Comparison of ENCODE assay signal across 9 mouse cellular contexts in the genomic region with DNA sequence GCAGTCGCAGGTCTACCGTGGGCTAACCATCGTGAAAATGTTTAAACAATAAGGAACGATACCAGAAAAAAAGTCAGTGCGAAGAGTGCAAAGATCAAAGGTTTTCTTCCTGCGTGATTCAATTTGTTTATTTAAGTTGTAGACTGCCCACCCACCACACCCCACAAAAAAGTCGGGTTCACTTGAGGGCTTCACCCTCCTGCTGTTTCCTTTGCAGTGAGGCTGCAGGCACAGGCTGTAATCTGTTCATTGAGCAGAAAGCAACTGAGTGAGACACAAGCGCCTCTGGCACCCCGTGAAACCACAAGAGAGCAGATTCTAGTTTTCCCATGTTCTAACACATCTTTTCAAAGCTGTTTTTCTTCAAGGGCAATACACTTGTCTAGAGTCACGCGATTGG. TPM values are rescaled to one million over a fixed set of nuclear protein-coding genes. Genes with fewer than 3 reads are reported as not detected.
DNase-seq lines count a peak whose midpoint lies in the region; ATAC-seq and TF ChIP-seq lines count a peak whose summit lies in the region.
"Had no signal": no experiment of that assay in that cellular context is flagged by ENCODE, and none has a peak within 500 bp of the region (broad histone marks: within the 10 kb centered on the region; RNA-seq: fewer than 3 reads in every experiment).

No protein-coding gene starts in this region.

- H3K36me3 ChIP-seq in heart, postnatal 0 days (replicated peaks; ENCODE audit: control insufficient read depth, insufficient read depth, low read length), result no peaks in the 10 kb centered on the region
- no peaks in the 10 kb centered on the region for H3K36me3 ChIP-seq in intestine, embryonic 15.5 days
- no peaks in the 10 kb centered on the region for H3K36me3 ChIP-seq in small intestine, adult 2 months (ENCODE audit: control insufficient read depth, insufficient read depth, low read length)

- peak overlapping the region; percentile 1; the same call in 1 of the 2 replicates for H3K4me2 ChIP-seq in heart, postnatal 0 days (ENCODE audit: low read depth, low read length)
- H3K4me2 ChIP-seq in intestine, embryonic 15.5 days (replicated peaks), result peak overlapping the region; percentile 22

- H3K4me1 ChIP-seq in heart, postnatal 0 days (ENCODE audit: control insufficient read depth, insufficient read depth), result peaks cover 31% of the 10 kb centered on the region
- H3K4me1 ChIP-seq in intestine, embryonic 15.5 days (replicated peaks), result peaks cover 16% of the 10 kb centered on the region
- H3K4me1 ChIP-seq in small intestine, adult 2 months (ENCODE audit: control insufficient read depth, insufficient read depth, insufficient read length, low read length), result peaks cover 39% of the 10 kb centered on the region

- TF ChIP-seq EP300 in heart, postnatal 0 days (IDR thresholded peaks at IDR 0.05; ENCODE audit: low read depth), result no peak

- DNase-seq in heart, postnatal 0 days (ENCODE audit: low spot score), result no peak
- no peak for DNase-seq in heart, postnatal 25 days (ENCODE audit: low spot score)
- peak; percentile 46 for DNase-seq in Muller cell, postnatal 12 days (ENCODE audit: inconsistent ontology term)
- DNase-seq in yolk sac, embryonic 10.5 days (ENCODE audit: low spot score), result no peak
- no peak for DNase-seq in kidney, adult 9 months
- DNase-seq in left cerebral cortex, postnatal 4 days, result no peak

- no peak overlapping the region for H3K4me3 ChIP-seq in heart, postnatal 0 days (ENCODE audit: low read depth, low read length)
- no peak overlapping the region for H3K4me3 ChIP-seq in intestine, embryonic 15.5 days (replicated peaks)
- peak overlapping the region; percentile 5; the same call in 1 of the 2 replicates for H3K4me3 ChIP-seq in small intestine, adult 2 months (ENCODE audit: low read depth, low read length)

- no peaks in the 10 kb centered on the region for H3K9me3 ChIP-seq in heart, postnatal 0 days (replicated peaks; ENCODE audit: control insufficient read depth, low read length)
- H3K9me3 ChIP-seq in intestine, embryonic 15.5 days, result no peaks in the 10 kb centered on the region

- H3K9ac ChIP-seq in heart, postnatal 0 days (replicated peaks; ENCODE audit: low read depth, low read length), result no peak overlapping the region
- H3K9ac ChIP-seq in intestine, embryonic 15.5 days, result no peak overlapping the region
- H3K9ac ChIP-seq: liver, embryonic 14.5 days had no signal

- H3K27me3 ChIP-seq in heart, postnatal 0 days (ENCODE audit: control insufficient read depth, insufficient read depth, low read length), result no peaks in the 10 kb centered on the region
- H3K27me3 ChIP-seq in intestine, embryonic 15.5 days (replicated peaks), result no peaks in the 10 kb centered on the region
- H3K27me3 ChIP-seq in small intestine, adult 2 months (ENCODE audit: control insufficient read depth, insufficient read depth, low read length), result no peaks in the 10 kb centered on the region

- no peak for TF ChIP-seq CTCF in heart, postnatal 0 days (IDR thresholded peaks at IDR 0.05; ENCODE audit: low read depth)
- no peak for TF ChIP-seq CTCF in small intestine, adult 2 months (IDR thresholded peaks at IDR 0.05; ENCODE audit: extremely low read depth, insufficient read length, insufficient replicate concordance, low read depth, low read length)

- no peak overlapping the region for H3K27ac ChIP-seq in heart, postnatal 0 days (ENCODE audit: low read depth)
- H3K27ac ChIP-seq in intestine, embryonic 15.5 days, result 0 out of 2 replicates have a peak overlapping the region, but pooled peaks have one; percentile 27
- H3K27ac ChIP-seq in small intestine, adult 2 months (ENCODE audit: insufficient read depth, low read depth, low read length), result peak overlapping the region; percentile 57
- H3K27ac ChIP-seq: liver, embryonic 14.5 days had no signal

- intact Hi-C loops in heart, postnatal 25 days (cut with DNase I), result no loop called here
- intact Hi-C loops in left cerebral cortex, postnatal 4 days (cut with DNase I), result no loop called here

- 44% methylated on average over 11 of the region's 11 CpGs for WGBS in heart, postnatal 0 days
- WGBS in intestine, embryonic 15.5 days, result 16% methylated on average over 11 of the region's 11 CpGs
- WGBS in small intestine, adult 2 months, result 11% methylated on average over 11 of the region's 11 CpGs

- TF ChIP-seq POLR2A in small intestine, adult 2 months (IDR thresholded peaks at IDR 0.05; ENCODE audit: low read depth, low read length), result no peak

- ATAC-seq in heart, postnatal 0 days (ENCODE audit: insufficient read depth, low read depth), result no peak
- peak; percentile 51 for ATAC-seq in intestine, embryonic 15.5 days

RNA-seq across cellular contexts. Expression of a gene that starts 29.6 kb away (rescaled TPM):
- total RNA-seq in heart, postnatal 0 days (2014; rRNA removed; ENCODE audit: low replicate concordance), result 72.8 and 137 TPM in 2 replicates
- 37.4 and 39.4 TPM in 2 replicates for polyA plus RNA-seq in heart, postnatal 0 days (2015; fragmentation: Nextera tagmentation; extraction: Ambion mirVana)
- 10 to 100 TPM; 48.2 to 50.2 TPM for total RNA-seq in heart, postnatal 25 days (2021)
- 26.6 and 26.8 TPM in 2 replicates for polyA plus RNA-seq in intestine, embryonic 15.5 days (2015; fragmentation: Nextera tagmentation; extraction: Ambion mirVana)
- polyA plus RNA-seq in small intestine, adult 2 months (2012; rRNA removed), result 16.0 and 21.3 TPM in 2 replicates
- total RNA-seq in left cerebral cortex, postnatal 4 days (2021), result 10 to 100 TPM; 71.3 to 74.0 TPM
